Mouse (Mus musculus): ENCODE results near the gene Irf1. TPM values are rescaled to one million over a fixed set of nuclear protein-coding genes. Genes with fewer than 3 reads are reported as not detected.

The Irf1 gene
- polyA plus RNA-seq, 1 experiment, result 25.0 TPM

DNA sequence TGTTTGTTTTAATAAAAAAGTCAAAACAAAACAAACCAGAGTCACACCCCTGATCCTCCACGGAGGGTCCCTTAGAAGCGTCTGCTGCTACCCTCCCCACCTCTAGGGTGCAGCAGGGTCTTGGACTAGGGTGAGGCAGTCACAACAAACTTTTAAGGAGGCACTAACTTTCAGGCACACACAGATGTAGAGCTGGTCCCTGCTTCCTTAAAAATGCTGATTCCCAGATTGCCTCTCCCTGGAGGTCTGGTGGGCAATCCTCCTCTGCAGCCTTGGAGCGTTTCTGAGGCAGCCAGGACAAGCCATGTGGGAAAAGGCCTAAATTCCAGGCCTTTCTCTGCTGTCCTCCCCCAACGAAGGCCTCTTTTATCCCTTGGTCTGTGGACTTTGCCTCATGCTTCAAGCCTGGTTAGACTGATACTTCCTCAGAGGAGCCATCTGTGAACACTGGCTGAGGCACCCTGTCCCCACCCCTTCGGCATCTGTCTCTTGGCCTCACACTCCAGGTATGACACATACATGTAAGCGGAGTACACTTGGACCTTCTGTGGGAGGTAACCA is 10.9 kb upstream of the Irf1 start:
- Histone ChIP-seq H3K4me3 (no peak overlapping the region), H3K27me3 (ENCODE audit: control insufficient read depth, insufficient read depth, insufficient read length) (no peaks in the 10 kb centered on the region), H3ac (ENCODE audit: control insufficient read depth, insufficient read length) (no peak overlapping the region), H3K36me3 (ENCODE audit: control insufficient read depth, insufficient read depth) (no peaks in the 10 kb centered on the region), H3K4me2 (ENCODE audit: low read depth) (no peak overlapping the region), H3K79me2 (ENCODE audit: control insufficient read depth, insufficient read depth) (no peaks in the 10 kb centered on the region)
- TF ChIP-seq POLR2AphosphoS2 (IDR thresholded peaks at IDR 0.05; ENCODE audit: insufficient read length, low read depth), result no peak
- no peak for TF ChIP-seq E2F4 (IDR thresholded peaks at IDR 0.05; ENCODE audit: insufficient read depth)
- TF ChIP-seq CEBPB (IDR thresholded peaks at IDR 0.05; ENCODE audit: insufficient read depth, poor library complexity, severe bottlenecking), result no peak
- TF ChIP-seq TCF12 (IDR thresholded peaks at IDR 0.05; ENCODE audit: insufficient read depth, poor library complexity, severe bottlenecking), result no peak
- TF ChIP-seq MYOD1 (IDR thresholded peaks at IDR 0.05; ENCODE audit: control insufficient read depth in 1 of 3, insufficient read length in 2 of 3, low read depth in 2 of 3), result no peak
- no peak for TF ChIP-seq TCF3 (IDR thresholded peaks at IDR 0.05; ENCODE audit: insufficient read length, low read depth)
- no peak for TF ChIP-seq POLR2A (IDR thresholded peaks at IDR 0.05; ENCODE audit: insufficient read length, low read depth)
- TF ChIP-seq MAX (IDR thresholded peaks at IDR 0.05; ENCODE audit: low read depth), result no peak
- no peak for TF ChIP-seq USF1 (IDR thresholded peaks at IDR 0.05; ENCODE audit: low read depth)
- TF ChIP-seq MYOG (IDR thresholded peaks at IDR 0.05; ENCODE audit: control insufficient read depth in 1 of 3, insufficient read depth in 1 of 3, insufficient read length in 2 of 3, low read depth in 2 of 3), result no peak
- no peak for TF ChIP-seq REST (IDR thresholded peaks at IDR 0.05; ENCODE audit: insufficient read depth, insufficient read length)
- no peak for TF ChIP-seq SRF (IDR thresholded peaks at IDR 0.05; ENCODE audit: control insufficient read depth, insufficient read length, low read depth)

DNA sequence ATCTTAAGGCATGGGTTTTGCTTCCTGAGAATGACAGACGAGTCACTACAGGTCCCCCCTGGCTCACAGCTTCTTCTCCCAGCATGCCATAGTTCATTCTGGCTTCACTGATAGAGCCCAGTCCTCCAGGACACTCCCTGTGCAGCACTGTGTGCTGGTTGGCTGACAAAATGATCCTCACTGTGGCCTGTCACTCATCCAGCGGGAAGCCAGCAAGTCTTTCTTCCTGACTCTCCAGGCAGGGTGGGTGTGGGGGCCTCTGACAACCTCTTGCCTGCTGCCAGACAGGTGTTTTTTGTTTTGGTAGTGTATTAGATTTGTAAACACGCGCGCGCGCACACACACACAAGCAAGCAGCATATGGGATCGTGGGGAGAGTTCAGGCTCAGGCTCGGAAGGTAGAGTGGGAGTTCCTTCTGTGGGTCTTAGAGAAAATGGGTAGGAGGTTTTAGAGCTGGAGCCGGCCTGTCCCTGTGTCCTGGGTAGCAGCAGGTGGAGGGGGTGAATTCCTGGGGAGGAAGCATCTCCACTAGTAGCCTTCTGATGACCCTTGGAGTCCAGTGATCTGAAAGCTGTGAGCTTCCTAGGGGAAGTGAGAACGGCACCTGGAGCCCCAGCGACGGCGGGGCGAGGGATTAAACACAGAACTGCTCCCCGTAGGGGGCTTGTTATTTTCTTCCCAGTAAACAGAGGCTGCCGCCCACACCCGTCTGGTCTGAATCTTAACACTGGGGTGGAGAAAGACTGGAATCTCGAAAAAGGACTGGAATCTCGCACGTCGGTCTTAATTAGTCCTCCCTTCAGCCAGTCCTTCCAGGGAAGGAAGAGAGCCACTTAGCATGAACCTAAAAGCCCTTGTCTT is 10.0 kb upstream of the Irf1 start:
- no peak overlapping the region for H3K4me2 ChIP-seq (ENCODE audit: low read depth)
- TF ChIP-seq SRF (IDR thresholded peaks at IDR 0.05; ENCODE audit: control insufficient read depth, insufficient read length, low read depth), result no peak
- TF ChIP-seq TCF3 (IDR thresholded peaks at IDR 0.05; ENCODE audit: insufficient read length, low read depth), result no peak
- no peak for TF ChIP-seq POLR2AphosphoS2 (IDR thresholded peaks at IDR 0.05; ENCODE audit: insufficient read length, low read depth)
- TF ChIP-seq USF1 (IDR thresholded peaks at IDR 0.05; ENCODE audit: low read depth), result no peak
- no peak for TF ChIP-seq TCF12 (IDR thresholded peaks at IDR 0.05; ENCODE audit: insufficient read depth, poor library complexity, severe bottlenecking)
- TF ChIP-seq REST (IDR thresholded peaks at IDR 0.05; ENCODE audit: insufficient read depth, insufficient read length), result no peak
- no peak for TF ChIP-seq MYOD1 (IDR thresholded peaks at IDR 0.05; ENCODE audit: control insufficient read depth in 1 of 3, insufficient read length in 2 of 3, low read depth in 2 of 3)
- TF ChIP-seq MYOG (IDR thresholded peaks at IDR 0.05; ENCODE audit: control insufficient read depth in 1 of 3, insufficient read depth in 1 of 3, insufficient read length in 2 of 3, low read depth in 2 of 3), result no peak
- no peak for TF ChIP-seq E2F4 (IDR thresholded peaks at IDR 0.05; ENCODE audit: insufficient read depth)
- no peak for TF ChIP-seq POLR2A (IDR thresholded peaks at IDR 0.05; ENCODE audit: insufficient read length, low read depth)
- TF ChIP-seq MAX (IDR thresholded peaks at IDR 0.05; ENCODE audit: low read depth), result no peak
- TF ChIP-seq CEBPB (IDR thresholded peaks at IDR 0.05; ENCODE audit: insufficient read depth, poor library complexity, severe bottlenecking), result no peak
- H3ac ChIP-seq (ENCODE audit: control insufficient read depth, insufficient read length), result no peak overlapping the region

DNA sequence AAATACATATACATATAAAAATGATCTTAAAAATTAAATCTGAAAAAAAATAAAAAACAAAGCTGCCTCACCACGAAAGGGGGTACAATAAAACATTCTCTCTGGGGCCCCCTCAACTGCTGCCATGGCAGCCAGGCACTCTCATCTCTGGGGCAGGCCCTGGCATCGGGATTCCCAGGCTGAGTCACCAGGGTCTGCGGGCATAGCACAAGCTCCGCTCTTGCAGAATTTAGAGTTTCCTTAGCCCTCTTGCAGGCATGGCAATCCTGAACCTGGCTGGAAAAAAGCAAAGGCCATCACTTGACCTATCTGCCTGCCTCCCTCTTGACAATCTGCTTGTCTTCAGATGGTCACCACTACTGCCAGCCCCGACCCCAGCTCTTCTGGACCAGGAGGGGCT is 8.5 kb upstream of the Irf1 start:
- Histone ChIP-seq H3K27me3 (ENCODE audit: control insufficient read depth, insufficient read depth, insufficient read length) (no peaks in the 10 kb centered on the region), H3K4me2 (ENCODE audit: low read depth) (peak overlapping the region; percentile 75), H3K36me3 (ENCODE audit: control insufficient read depth, insufficient read depth) (no peaks in the 10 kb centered on the region), H3ac (ENCODE audit: control insufficient read depth, insufficient read length) (no peak overlapping the region), H3K79me2 (ENCODE audit: control insufficient read depth, insufficient read depth) (no peaks in the 10 kb centered on the region), H3K4me3 (no peak overlapping the region)
- TF ChIP-seq MYOG (IDR thresholded peaks at IDR 0.05; ENCODE audit: control insufficient read depth in 1 of 3, insufficient read depth in 1 of 3, insufficient read length in 2 of 3, low read depth in 2 of 3) (no peak), E2F4 (IDR thresholded peaks at IDR 0.05; ENCODE audit: insufficient read depth) (no peak), CEBPB (IDR thresholded peaks at IDR 0.05; ENCODE audit: insufficient read depth, poor library complexity, severe bottlenecking) (no peak), TCF3 (IDR thresholded peaks at IDR 0.05; ENCODE audit: insufficient read length, low read depth) (no peak), MYOD1 (IDR thresholded peaks at IDR 0.05; ENCODE audit: control insufficient read depth in 1 of 3, insufficient read length in 2 of 3, low read depth in 2 of 3) (no peak), POLR2AphosphoS2 (IDR thresholded peaks at IDR 0.05; ENCODE audit: insufficient read length, low read depth) (no peak), POLR2A (IDR thresholded peaks at IDR 0.05; ENCODE audit: insufficient read length, low read depth) (no peak), USF1 (IDR thresholded peaks at IDR 0.05; ENCODE audit: low read depth) (no peak), TCF12 (IDR thresholded peaks at IDR 0.05; ENCODE audit: insufficient read depth, poor library complexity, severe bottlenecking) (no peak), MAX (IDR thresholded peaks at IDR 0.05; ENCODE audit: low read depth) (no peak), SRF (IDR thresholded peaks at IDR 0.05; ENCODE audit: control insufficient read depth, insufficient read length, low read depth) (no peak), REST (IDR thresholded peaks at IDR 0.05; ENCODE audit: insufficient read depth, insufficient read length) (no peak)

More for the DNA sequence above, 10.0 kb upstream of the Irf1 start:
- H3K36me3 ChIP-seq (ENCODE audit: control insufficient read depth, insufficient read depth), result no peaks in the 10 kb centered on the region
- no peak overlapping the region for H3K4me3 ChIP-seq
- no peaks in the 10 kb centered on the region for H3K27me3 ChIP-seq (ENCODE audit: control insufficient read depth, insufficient read depth, insufficient read length)
- no peaks in the 10 kb centered on the region for H3K79me2 ChIP-seq (ENCODE audit: control insufficient read depth, insufficient read depth)

DNA sequence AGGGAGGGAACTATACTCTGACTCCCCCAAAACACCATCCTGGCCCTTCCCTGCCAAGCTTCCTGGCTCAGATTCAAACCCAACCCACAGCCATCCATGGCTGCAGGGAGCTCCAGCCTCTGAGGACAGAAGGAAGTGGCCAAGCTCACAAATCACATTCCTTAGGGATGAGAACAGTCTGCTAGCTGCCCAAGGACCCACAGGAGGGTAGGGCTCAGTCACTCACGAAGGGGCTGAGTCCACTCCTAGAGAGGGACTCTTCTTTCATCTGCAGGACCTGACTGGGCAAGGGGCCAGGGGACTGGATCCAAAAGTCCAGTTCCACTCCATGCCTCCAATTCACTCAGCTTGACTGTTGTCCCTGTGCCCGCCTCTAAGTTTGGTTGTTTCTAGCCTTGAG is 8.0 kb upstream of the Irf1 start:
- peak overlapping the region; percentile 75 for H3K4me2 ChIP-seq (ENCODE audit: low read depth)

More for the DNA sequence above, 8.0 kb upstream of the Irf1 start:
- Histone ChIP-seq H3K36me3 (ENCODE audit: control insufficient read depth, insufficient read depth) (no peaks in the 10 kb centered on the region), H3ac (ENCODE audit: control insufficient read depth, insufficient read length) (no peak overlapping the region), H3K27me3 (ENCODE audit: control insufficient read depth, insufficient read depth, insufficient read length) (no peaks in the 10 kb centered on the region), H3K79me2 (ENCODE audit: control insufficient read depth, insufficient read depth) (no peaks in the 10 kb centered on the region), H3K4me3 (no peak overlapping the region)
- TF ChIP-seq MYOG (IDR thresholded peaks at IDR 0.05; ENCODE audit: control insufficient read depth in 1 of 3, insufficient read depth in 1 of 3, insufficient read length in 2 of 3, low read depth in 2 of 3), result peak in 1 of 3 experiments; percentile 19
- no peak for TF ChIP-seq E2F4 (IDR thresholded peaks at IDR 0.05; ENCODE audit: insufficient read depth)
- no peak for TF ChIP-seq MAX (IDR thresholded peaks at IDR 0.05; ENCODE audit: low read depth)
- peak; percentile 23 for TF ChIP-seq POLR2A (IDR thresholded peaks at IDR 0.05; ENCODE audit: insufficient read length, low read depth)
- TF ChIP-seq TCF3 (IDR thresholded peaks at IDR 0.05; ENCODE audit: insufficient read length, low read depth), result no peak
- TF ChIP-seq USF1 (IDR thresholded peaks at IDR 0.05; ENCODE audit: low read depth), result no peak
- TF ChIP-seq SRF (IDR thresholded peaks at IDR 0.05; ENCODE audit: control insufficient read depth, insufficient read length, low read depth), result no peak
- TF ChIP-seq MYOD1 (IDR thresholded peaks at IDR 0.05; ENCODE audit: control insufficient read depth in 1 of 3, insufficient read length in 2 of 3, low read depth in 2 of 3), result no peak
- peak; percentile 28 for TF ChIP-seq POLR2AphosphoS2 (IDR thresholded peaks at IDR 0.05; ENCODE audit: insufficient read length, low read depth)
- no peak for TF ChIP-seq CEBPB (IDR thresholded peaks at IDR 0.05; ENCODE audit: insufficient read depth, poor library complexity, severe bottlenecking)
- no peak for TF ChIP-seq TCF12 (IDR thresholded peaks at IDR 0.05; ENCODE audit: insufficient read depth, poor library complexity, severe bottlenecking)
- no peak for TF ChIP-seq REST (IDR thresholded peaks at IDR 0.05; ENCODE audit: insufficient read depth, insufficient read length)

All from myocyte (in vitro differentiated cells).